Mouse (Mus musculus) MEL (cell line): ENCODE results near the gene Map2k4. TPM values are rescaled to one million over a fixed set of nuclear protein-coding genes. Genes with fewer than 3 reads are reported as not detected.

Experiments
- DNase-seq: peaks from one replicate; pipeline ENCODE4 v3.0.0; 2011; ENCODE audit warnings: low read depth, low spot score
- H3K27ac ChIP-seq: 2 replicates; pipeline ENCODE4 v1.5.1; 2012; ENCODE audit warnings: low read depth, mild to moderate bottlenecking, control low read depth, low read length, moderate library complexity; ENCODE audit not compliant: control insufficient read depth
- H3K27me3 ChIP-seq, 2 experiments: fragments of 150-350 bp in 1 of 2; sonication (generic) in 1 of 2; 2 replicates each; pipeline ENCODE4 v1.6.1; 2012; ENCODE audit warnings: low read length in 2 of 2, mild to moderate bottlenecking in 2 of 2, improper control_type of control experiment in 1 of 2, moderate library complexity in 1 of 2; ENCODE audit not compliant: insufficient read depth in 2 of 2, control insufficient read depth in 1 of 2
- H3K36me3 ChIP-seq, 2 experiments: 2 replicates each; pipeline ENCODE4 v1.6.1; 2012 to 2014; ENCODE audit warnings: low read length in 2 of 2, improper control_type of control experiment in 1 of 2, inconsistent platforms in 1 of 2, mild to moderate bottlenecking in 1 of 2; ENCODE audit not compliant: insufficient read depth in 2 of 2, control insufficient read depth in 1 of 2
- H3K4me1 ChIP-seq, 2 experiments: fragments of 150-350 bp in 1 of 2; sonication (generic) in 1 of 2; 2 replicates each; pipeline ENCODE4 v1.6.1; 2012; ENCODE audit warnings: low read length in 2 of 2, improper control_type of control experiment in 1 of 2, mild to moderate bottlenecking in 1 of 2; ENCODE audit not compliant: insufficient read depth in 2 of 2, control insufficient read depth in 1 of 2
- H3K4me3 ChIP-seq, 2 experiments: fragments of 150-350 bp in 1 of 2; sonication (generic) in 1 of 2; 2 replicates each; pipeline ENCODE4 v1.5.1; 2012; ENCODE audit warnings: low read depth in 2 of 2, low read length in 2 of 2, mild to moderate bottlenecking in 2 of 2, moderate library complexity in 2 of 2, control low read depth in 1 of 2, improper control_type of control experiment in 1 of 2; ENCODE audit not compliant: control insufficient read depth in 1 of 2, insufficient read depth in 1 of 2
- H3K79me2 ChIP-seq: 2 replicates; pipeline ENCODE4 v1.6.1; 2012; ENCODE audit warnings: mild to moderate bottlenecking, low read length, moderate library complexity; ENCODE audit not compliant: control insufficient read depth, poor library complexity, insufficient read depth
- H3K9ac ChIP-seq: 2 replicates; pipeline ENCODE4 v1.6.1; 2012; ENCODE audit warnings: low read depth, mild to moderate bottlenecking, control low read depth, low read length, moderate library complexity; ENCODE audit not compliant: control insufficient read depth, poor library complexity, severe bottlenecking
- H3K9me3 ChIP-seq: fragments of 150-350 bp; sonication (generic); replicated peaks from 2 replicates; pipeline ENCODE4 v1.6.1; 2012; ENCODE audit warnings: mild to moderate bottlenecking, low read length, improper control_type of control experiment, moderate library complexity; ENCODE audit not compliant: insufficient read depth
- BHLHE40 ChIP-seq: IDR thresholded peaks from 2 replicates; pipeline ENCODE4 v1.6.1; 2012; ENCODE audit warnings: low read depth, mild to moderate bottlenecking, inconsistent platforms, low read length, improper control_type of control experiment, borderline replicate concordance
- CHD1 ChIP-seq: IDR thresholded peaks from 2 replicates; pipeline ENCODE4 v1.6.1; 2012; ENCODE audit warnings: low read depth, mild to moderate bottlenecking, inconsistent platforms, low read length, improper control_type of control experiment
- CTCF ChIP-seq, 3 experiments: IDR thresholded peaks in 2 of 3; conservative IDR thresholded peaks in 1 of 3; 2 replicates each; pipeline ENCODE4 v1.5.1; 2011 to 2012; ENCODE audit warnings: low read length in 3 of 3, low read depth in 2 of 3, mild to moderate bottlenecking in 2 of 3, improper control_type of control experiment in 1 of 3, inconsistent platforms in 1 of 3, mixed read lengths in 1 of 3, moderate library complexity in 1 of 3; ENCODE audit not compliant: control insufficient read depth in 1 of 3, insufficient read depth in 1 of 3, poor library complexity in 1 of 3, severe bottlenecking in 1 of 3
- E2F4 ChIP-seq: IDR thresholded peaks from 2 replicates; pipeline ENCODE4 v1.6.1; 2011; ENCODE audit warnings: low read depth, low read length, improper control_type of control experiment, borderline replicate concordance
- ELF1 ChIP-seq: IDR thresholded peaks from 2 replicates; pipeline ENCODE4 v1.6.1; 2014; ENCODE audit warnings: low read depth, mild to moderate bottlenecking, inconsistent platforms, low read length, improper control_type of control experiment, moderate library complexity
- EP300 ChIP-seq, 2 experiments: IDR thresholded peaks; 2 replicates each; pipeline ENCODE4 v1.6.1; 2011; ENCODE audit warnings: improper control_type of control experiment in 2 of 2, low read length in 2 of 2, low read depth in 1 of 2, mild to moderate bottlenecking in 1 of 2
- ETS1 ChIP-seq: IDR thresholded peaks from 2 replicates; pipeline ENCODE4 v1.6.1; 2012; ENCODE audit warnings: low read depth, mild to moderate bottlenecking, inconsistent platforms, low read length, improper control_type of control experiment, moderate library complexity
- GATA1 ChIP-seq: IDR thresholded peaks from 2 replicates; pipeline ENCODE4 v1.6.1; 2011; ENCODE audit warnings: low read depth, low read length, improper control_type of control experiment
- HCFC1 ChIP-seq: IDR thresholded peaks from 2 replicates; pipeline ENCODE4 v1.6.1; 2012; ENCODE audit warnings: low read depth, mild to moderate bottlenecking, inconsistent platforms, low read length, improper control_type of control experiment, moderate library complexity
- JUND ChIP-seq: IDR thresholded peaks from 2 replicates; pipeline ENCODE4 v1.6.1; 2011; ENCODE audit warnings: low read depth, mild to moderate bottlenecking, improper control_type of control experiment, low read length
- KAT2A ChIP-seq: conservative IDR thresholded peaks from 2 replicates; pipeline ENCODE4 v1.6.1; 2012; ENCODE audit warnings: low read depth, low read length, improper control_type of control experiment, inconsistent platforms
- MAFK ChIP-seq: IDR thresholded peaks from 2 replicates; pipeline ENCODE4 v1.6.1; 2011; ENCODE audit warnings: low read depth, mild to moderate bottlenecking, low read length, improper control_type of control experiment, borderline replicate concordance
- MAZ ChIP-seq: IDR thresholded peaks from 2 replicates; pipeline ENCODE4 v1.6.1; 2012; ENCODE audit warnings: low read depth, mild to moderate bottlenecking, inconsistent platforms, low read length, improper control_type of control experiment
- MYB ChIP-seq: IDR thresholded peaks from 2 replicates; pipeline ENCODE4 v1.6.1; 2011; ENCODE audit warnings: mild to moderate bottlenecking, low read depth, low read length, improper control_type of control experiment
- POLR2AphosphoS2 ChIP-seq: IDR thresholded peaks from 2 replicates; pipeline ENCODE4 v1.6.1; 2011; ENCODE audit warnings: low read length, improper control_type of control experiment
- POLR2AphosphoS5 ChIP-seq: IDR thresholded peaks from 2 replicates; pipeline ENCODE4 v1.6.1; 2012; ENCODE audit warnings: low read depth, borderline replicate concordance, mild to moderate bottlenecking, inconsistent platforms, low read length, moderate library complexity, mixed read lengths
- RAD21 ChIP-seq: IDR thresholded peaks from 2 replicates; pipeline ENCODE4 v1.6.1; 2011; ENCODE audit warnings: mild to moderate bottlenecking, low read depth, low read length, improper control_type of control experiment
- RCOR1 ChIP-seq: IDR thresholded peaks from 2 replicates; pipeline ENCODE4 v1.6.1; 2012; ENCODE audit warnings: low read depth, mild to moderate bottlenecking, inconsistent platforms, low read length, improper control_type of control experiment
- SIN3A ChIP-seq: IDR thresholded peaks from 2 replicates; pipeline ENCODE4 v1.6.1; 2012; ENCODE audit warnings: low read length, improper control_type of control experiment, inconsistent platforms
- UBTF ChIP-seq: IDR thresholded peaks from 2 replicates; pipeline ENCODE4 v1.6.1; 2012; ENCODE audit warnings: low read depth, mild to moderate bottlenecking, inconsistent platforms, low read length, improper control_type of control experiment, moderate library complexity, borderline replicate concordance; ENCODE audit not compliant: insufficient read depth
- ZC3H11A ChIP-seq: IDR thresholded peaks from 2 replicates; pipeline ENCODE4 v1.6.1; 2012; ENCODE audit warnings: low read depth, mild to moderate bottlenecking, inconsistent platforms, low read length, improper control_type of control experiment
- polyA plus RNA-seq, 2 experiments: library from polyadenylated mRNA; stranded (reverse) in 1 of 2; unstranded in 1 of 2; fragments of >175 nt in 1 of 2; fragments of >200 nt in 1 of 2; gene quantifications; 2 replicates each; pipeline versions ENCODE4 v1.2.1 to v1.2.4; 2012; ENCODE audit warnings: low replicate concordance in 2 of 2, low read depth in 1 of 2; ENCODE audit not compliant: insufficient read length in 2 of 2, insufficient read depth in 1 of 2, missing spikeins in 1 of 2
- total RNA-seq: library from RNA; depleted of rRNA; stranded (reverse); fragments of 300-350 nt; gene quantifications from 2 replicates; pipeline ENCODE4 v1.2.3, GENCODE M21; 2012

Gene Map2k4
- total and polyA plus RNA-seq, 3 experiments: 20.0 to 70.7 (median 21.8) TPM

DNA sequence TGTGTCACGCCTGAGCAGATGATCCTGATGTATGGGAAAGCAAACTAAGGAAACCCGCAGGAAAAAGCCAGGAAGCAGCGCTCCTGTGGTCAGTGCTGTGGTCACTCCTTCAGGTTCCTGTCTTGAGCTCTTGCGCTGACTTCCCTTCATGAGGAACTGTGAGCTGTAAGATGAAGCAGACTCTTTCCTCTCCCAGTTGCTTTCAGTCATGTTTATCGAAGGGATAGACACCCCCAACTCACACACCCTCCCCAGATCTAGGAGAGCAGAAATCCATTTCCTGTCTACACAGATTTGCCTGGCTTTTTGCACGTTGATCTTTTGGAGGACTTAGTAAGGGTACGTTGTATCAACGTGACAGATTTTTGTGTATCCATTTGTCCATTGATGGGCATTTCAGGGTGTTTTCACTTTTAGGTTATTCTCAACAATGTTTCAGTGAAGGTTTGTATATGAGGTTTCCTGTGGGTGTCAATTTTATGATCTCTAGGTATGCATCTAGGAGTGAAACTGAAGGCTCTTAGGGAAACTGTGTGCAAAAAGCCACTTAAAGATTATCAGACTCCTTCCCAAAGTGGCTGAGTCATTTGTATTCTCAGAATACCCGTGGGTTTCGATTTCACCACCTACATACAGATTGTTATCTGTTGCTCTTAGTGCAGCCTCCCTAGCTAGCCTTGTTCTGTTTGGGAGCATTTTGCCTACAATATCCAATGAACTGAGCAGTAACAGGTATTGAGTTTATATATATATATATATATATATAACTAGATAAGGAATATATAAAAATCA is 6.5 kb upstream of the Map2k4 start:
- Histone ChIP-seq H3K79me2 (no peaks in the 10 kb centered on the region), H3K4me3 (peak overlapping the region; percentile 35 to 37)
- DNase-seq: peak; percentile 74
- TF ChIP-seq UBTF: no peak
- peak; percentile 28; the same call in 1 of the 2 replicates for TF ChIP-seq RCOR1
- TF ChIP-seq CTCF (IDR thresholded peaks at IDR 0.05 in 2 of 3, conservative IDR thresholded peaks at IDR 0.05 in 1 of 3; ENCODE audit: control insufficient read depth in 1 of 3, insufficient read depth in 1 of 3, low read depth in 2 of 3, low read length in 3 of 3, poor library complexity in 1 of 3, severe bottlenecking in 1 of 3): no peak
- TF ChIP-seq GATA1: peak; percentile 91
- peak; percentile 60 to 65; a peak in 3 of 4 replicates for TF ChIP-seq EP300 (IDR thresholded peaks at IDR 0.05; ENCODE audit: low read depth in 1 of 2, low read length in 2 of 2)
- peak; percentile 79 for TF ChIP-seq ETS1
- TF ChIP-seq, all 39 proteins: peak for 4
- H3K36me3 ChIP-seq: peaks cover 0 to 20% of the 10 kb centered on the region in 2 experiments; a peak in 2 of 4 replicates
- peak overlapping the region; percentile 33 for H3K9ac ChIP-seq
- no peaks in the 10 kb centered on the region for H3K27me3 ChIP-seq
- no peaks in the 10 kb centered on the region for H3K9me3 ChIP-seq
- peaks cover 5 to 18% of the 10 kb centered on the region in 2 experiments for H3K4me1 ChIP-seq
- peak overlapping the region; percentile 69 for H3K27ac ChIP-seq

DNA sequence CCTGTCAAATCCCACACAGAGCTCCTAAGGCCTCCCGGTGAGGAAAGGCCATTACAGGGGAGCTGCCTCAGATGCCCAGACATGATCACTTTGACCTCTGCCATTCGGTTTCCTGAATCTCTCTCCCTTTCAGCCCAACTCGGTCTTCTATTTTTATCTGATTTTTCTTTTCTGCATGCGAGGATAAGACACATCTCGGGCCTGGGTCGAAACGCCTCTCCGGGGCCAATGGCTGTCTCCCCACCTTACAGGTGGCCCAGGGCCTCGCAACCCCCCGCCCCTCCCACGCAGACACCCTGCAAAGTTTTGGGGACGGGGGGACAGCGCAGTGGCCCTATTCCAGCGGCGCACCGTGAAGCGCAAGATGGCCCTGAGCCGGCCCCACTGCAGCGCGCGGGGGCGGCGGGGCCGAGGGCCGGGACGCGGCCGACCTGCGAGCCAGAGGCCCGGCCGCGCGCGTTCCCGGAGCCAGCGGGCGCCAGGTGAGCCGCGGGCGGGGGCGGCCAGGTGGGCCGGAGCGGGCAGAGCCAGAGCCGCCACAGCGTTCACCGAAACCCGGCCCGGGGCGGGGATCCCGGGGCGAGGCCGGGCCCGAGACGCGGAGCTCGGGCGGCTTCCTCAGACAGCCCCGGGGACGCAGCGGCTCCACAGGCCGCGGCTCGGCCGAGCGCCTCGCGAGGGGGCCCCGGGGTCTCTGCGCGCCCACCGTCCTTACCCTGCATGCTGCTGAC is 511 bp downstream of the Map2k4 start:
- peaks cover 3 to 35% of the 10 kb centered on the region in 2 experiments; a peak in 2 of 4 replicates for H3K36me3 ChIP-seq
- H3K9ac ChIP-seq: peak overlapping the region; percentile 99
- no peak for TF ChIP-seq KAT2A
- TF ChIP-seq CTCF (IDR thresholded peaks at IDR 0.05 in 2 of 3, conservative IDR thresholded peaks at IDR 0.05 in 1 of 3; ENCODE audit: control insufficient read depth in 1 of 3, insufficient read depth in 1 of 3, low read depth in 2 of 3, low read length in 3 of 3, poor library complexity in 1 of 3, severe bottlenecking in 1 of 3): no peak
- no peak for TF ChIP-seq ETS1
- no peak for TF ChIP-seq E2F4
- no peak for TF ChIP-seq JUND
- no peak for TF ChIP-seq BHLHE40
- no peak for TF ChIP-seq ELF1
- TF ChIP-seq RCOR1: no peak
- no peak for TF ChIP-seq RAD21
- TF ChIP-seq UBTF: peak; percentile 99; the same call in 1 of the 2 replicates
- no peak for TF ChIP-seq POLR2AphosphoS5
- TF ChIP-seq POLR2AphosphoS2: no peak
- TF ChIP-seq MAZ: no peak
- TF ChIP-seq CHD1: no peak; the same call in 1 of the 2 replicates
- no peak for TF ChIP-seq MAFK
- no peak for TF ChIP-seq MYB
- TF ChIP-seq ZC3H11A: no peak
- peak; percentile 40; the same call in 1 of the 2 replicates for TF ChIP-seq SIN3A
- TF ChIP-seq HCFC1: peak; percentile 38; the same call in 1 of the 2 replicates
- H3K4me1 ChIP-seq: peaks cover 23 to 28% of the 10 kb centered on the region in 2 experiments
- H3K27me3 ChIP-seq: no peaks in the 10 kb centered on the region
- H3K9me3 ChIP-seq: no peaks in the 10 kb centered on the region
- peak; percentile 56 for DNase-seq
- peaks cover 27% of the 10 kb centered on the region for H3K79me2 ChIP-seq
- H3K27ac ChIP-seq: peak overlapping the region; percentile 49
- peak overlapping the region; percentile 95 to 96 for H3K4me3 ChIP-seq
